Mouse (Mus musculus) urinary bladder, adult 2 months (tissue): ENCODE measurements around the gene Med17. TPM values are rescaled to one million over a fixed set of nuclear protein-coding genes. Genes with fewer than 3 reads are reported as not detected.

Experiments used
- DNase-seq: peaks from one replicate; pipeline ENCODE4 v3.0.0; 2022; ENCODE audit warnings: low spot score
- polyA plus RNA-seq: library from polyadenylated mRNA; depleted of rRNA; stranded (reverse); fragments of >200 nt; gene quantifications from 2 replicates; pipeline ENCODE4 v1.2.3, GENCODE M21; 2012; rRNA removed

Med17 gene
- polyA plus RNA-seq, 1 experiment, result 42.1 TPM

GRCm38 (mm10) chr9:15237516-15238296 lies 42.0 kb downstream of the Med17 start:
- no peak for DNase-seq

GRCm38 (mm10) chr9:15235986-15236385 lies 43.7 kb downstream of the Med17 start:
- no peak for DNase-seq

DNA sequence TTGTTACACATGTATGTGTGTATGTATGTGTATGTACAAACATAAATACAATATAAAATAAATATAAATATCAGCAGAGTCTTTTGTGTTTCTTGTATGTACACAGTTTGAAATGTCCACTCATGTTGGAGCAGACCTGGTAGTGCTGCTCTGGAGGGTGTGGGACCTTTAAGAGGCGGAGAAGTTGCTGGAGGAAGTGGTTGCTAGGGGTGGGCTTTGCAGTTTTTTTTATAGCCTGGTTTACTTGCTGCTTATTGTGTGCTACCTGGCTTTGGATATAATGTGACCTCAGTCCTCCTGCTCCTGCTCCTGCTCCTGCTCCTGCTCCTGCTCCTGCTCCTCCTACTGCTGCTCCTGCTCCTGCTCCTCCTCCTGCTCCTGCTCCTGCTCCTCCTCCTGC lies 46.1 kb downstream of the Med17 start:
- no peak for DNase-seq

DNA sequence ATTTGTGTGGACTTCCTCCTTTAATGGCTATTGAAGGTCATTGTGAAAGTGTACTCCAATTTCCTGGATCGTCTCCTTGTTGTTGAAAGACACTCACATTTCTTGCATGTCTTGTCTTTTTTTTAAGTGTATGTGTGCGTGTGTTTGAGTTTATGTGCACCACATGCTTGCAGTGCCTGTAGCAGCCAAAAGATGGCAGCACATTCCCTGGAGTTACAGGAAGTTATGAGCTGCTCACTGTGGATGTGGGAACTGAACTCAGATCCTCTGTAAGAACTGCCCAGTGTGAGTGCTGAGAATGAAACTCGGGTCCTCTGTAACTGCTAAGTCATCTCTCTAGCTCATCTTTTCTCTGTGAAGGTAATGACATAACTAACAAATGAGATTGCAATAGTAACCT lies 47.3 kb downstream of the Med17 start:
- no peak for DNase-seq

- no peak for DNase-seq
Observed at GRCm38 (mm10) chr9:15224912-15225311, 54.8 kb downstream of the Med17 start.

DNA sequence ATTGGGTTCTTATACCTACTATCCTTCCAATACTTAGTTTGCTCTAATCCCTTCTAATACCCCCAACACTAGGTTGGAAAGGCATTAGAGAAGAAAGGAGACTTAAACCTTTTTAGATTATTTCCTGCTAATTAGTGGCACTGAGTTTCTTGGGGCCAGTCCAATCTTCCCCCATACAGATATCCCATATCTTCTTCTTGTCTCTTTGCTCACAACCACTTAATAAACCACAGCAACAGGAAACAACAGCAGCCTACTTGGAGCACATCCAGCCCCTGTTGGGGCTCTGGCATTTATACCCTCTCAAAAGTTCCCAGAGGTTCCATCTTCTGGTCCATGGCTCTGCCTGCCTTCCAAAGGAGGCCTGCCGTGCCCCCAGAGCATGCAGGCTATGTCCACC lies 66.0 kb downstream of the Med17 start:
- DNase-seq, result no peak

DNA sequence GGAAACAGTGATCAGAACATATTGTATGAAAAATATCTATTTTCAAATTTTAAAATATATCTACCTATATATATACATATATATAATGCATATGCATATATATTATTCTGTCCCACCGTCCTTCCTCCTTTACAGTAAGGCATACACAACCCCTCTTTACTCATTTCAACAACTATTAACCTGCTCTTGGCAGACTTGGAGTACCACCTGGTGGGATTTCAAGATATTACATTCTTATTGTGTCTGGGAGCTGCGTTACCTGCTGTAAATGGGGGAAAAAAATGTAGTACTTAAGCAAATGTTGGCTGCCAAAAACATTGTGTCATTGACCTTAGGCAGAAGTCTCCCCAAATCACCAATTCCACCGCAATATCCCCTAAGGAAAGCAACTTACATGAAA lies 67.9 kb downstream of the Med17 start:
- no peak for DNase-seq

Other genes with a start within 250 kb of the Med17 start
- 18.6 and 21.8 TPM in 2 replicates for gene Panx1, start 234.5 kb downstream of the Med17 start, polyA plus RNA-seq
- gene Hephl1, start 167.8 kb downstream of the Med17 start, polyA plus RNA-seq, result 0.01 and 0.07 TPM in 2 replicates
- 3.5 and 4.9 TPM in 2 replicates for gene Vstm5, start 40.9 kb downstream of the Med17 start, polyA plus RNA-seq
- gene Taf1d, start 26.3 kb upstream of the Med17 start, polyA plus RNA-seq, result 55.9 and 65.1 TPM in 2 replicates
- 50.2 and 50.7 TPM in 2 replicates for gene 4931406C07Rik, start 26.5 kb upstream of the Med17 start, polyA plus RNA-seq
- 12.1 and 13.7 TPM in 2 replicates for gene Cep295, start 77.9 kb upstream of the Med17 start, polyA plus RNA-seq
- 14.6 and 16.8 TPM in 2 replicates for gene Smco4, start 213.5 kb upstream of the Med17 start, polyA plus RNA-seq